Mouse (Mus musculus): ENCODE data around the gene Gm21983. TPM values are rescaled to one million over a fixed set of nuclear protein-coding genes. Genes with fewer than 3 reads are reported as not detected.
A peak's percentile ranks its signal among the peaks of the same experiment; 100 is the strongest.

The Gm21983 gene
- total and polyA plus RNA-seq, 3 experiments = not detected

- H3K4me3 ChIP-seq (ENCODE audit: low read depth, low read length) = no peak overlapping the region
Observed at GRCm38 (mm10) chr7:27192434-27192833, 11.5 kb upstream of the Gm21983 start.

DNA sequence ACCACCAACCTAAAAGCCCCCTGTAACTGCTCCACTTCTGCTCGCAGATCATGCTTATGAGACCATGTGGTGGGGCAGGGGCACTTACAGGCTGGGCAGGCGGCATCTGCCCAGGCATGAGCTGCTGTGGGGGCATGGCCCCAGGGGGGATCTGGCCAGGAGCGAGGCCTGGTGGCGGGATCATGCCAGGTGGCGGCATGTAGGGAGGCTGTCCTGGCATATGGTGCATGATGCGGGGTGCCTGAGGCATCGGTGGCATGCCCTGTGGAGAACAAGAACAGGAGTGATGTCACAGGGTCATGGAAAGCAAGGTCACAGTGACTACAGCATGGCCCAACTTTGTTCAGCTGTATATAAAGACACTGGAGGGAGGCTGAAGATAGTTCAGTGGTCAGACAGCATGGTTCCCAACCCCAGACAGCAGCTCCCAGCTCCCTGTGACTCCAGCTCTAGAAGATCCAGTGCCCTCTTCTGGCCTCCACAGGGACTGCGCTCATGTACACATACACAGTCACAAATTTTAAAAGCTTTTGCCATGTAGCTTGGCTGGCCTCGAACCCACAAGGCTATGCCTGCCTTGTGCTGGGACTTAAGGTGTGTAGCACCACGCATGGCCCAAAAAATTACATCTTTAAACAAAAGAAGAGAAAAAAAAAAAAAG, 8.5 kb upstream of the Gm21983 start:
- H3K4me3 ChIP-seq (ENCODE audit: low read depth, low read length) = no peak overlapping the region; the same call in 1 of the 2 replicates
- TF ChIP-seq CTCF (IDR thresholded peaks at IDR 0.05; ENCODE audit: low read depth, low read length) (peak; percentile 4; the same call in 1 of the 2 replicates), GATA1 (IDR thresholded peaks at IDR 0.05; ENCODE audit: borderline replicate concordance, low read length) (no peak)
- DNase-seq (ENCODE audit: low spot score) = no peak
- H3K27me3 ChIP-seq (ENCODE audit: insufficient read depth, low read length) = no peaks in the 10 kb centered on the region
- peaks cover 54% of the 10 kb centered on the region for H3K4me1 ChIP-seq (ENCODE audit: insufficient read depth, low read depth, low read length)
- no peaks in the 10 kb centered on the region for H3K9me3 ChIP-seq (replicated peaks)
- H3K36me3 ChIP-seq (replicated peaks) = peaks cover 98% of the 10 kb centered on the region
- ATAC-seq (ENCODE audit: extremely low read depth, insufficient number of reproducible peaks, low FRiP score, poor library complexity, severe bottlenecking) = no peak

More at GRCm38 (mm10) chr7:27192434-27192833, 11.5 kb upstream of the Gm21983 start:
- Histone ChIP-seq H3K9me3 (replicated peaks) (no peaks in the 10 kb centered on the region), H3K4me1 (ENCODE audit: insufficient read depth, low read depth, low read length) (peaks cover 57% of the 10 kb centered on the region), H3K36me3 (replicated peaks) (peaks cover 79% of the 10 kb centered on the region), H3K27me3 (ENCODE audit: insufficient read depth, low read length) (no peaks in the 10 kb centered on the region)
- TF ChIP-seq POLR2AphosphoS5 (IDR thresholded peaks at IDR 0.05; ENCODE audit: insufficient replicate concordance, low read depth, low read length) (no peak), GATA2 (IDR thresholded peaks at IDR 0.05; ENCODE audit: borderline replicate concordance, low read depth, low read length) (no peak), GATA1 (IDR thresholded peaks at IDR 0.05; ENCODE audit: borderline replicate concordance, low read length) (no peak), TAL1 (conservative IDR thresholded peaks at IDR 0.05; ENCODE audit: low read depth, low read length) (no peak), CTCF (IDR thresholded peaks at IDR 0.05; ENCODE audit: low read depth, low read length) (no peak)
- ATAC-seq (ENCODE audit: extremely low read depth, insufficient number of reproducible peaks, low FRiP score, poor library complexity, severe bottlenecking) (no peak), DNase-seq (ENCODE audit: low spot score) (no peak)

- Histone ChIP-seq H3K4me3 (ENCODE audit: low read depth, low read length) (no peak overlapping the region), H3K36me3 (replicated peaks) (peaks cover 93% of the 10 kb centered on the region), H3K9me3 (replicated peaks) (no peaks in the 10 kb centered on the region), H3K27me3 (ENCODE audit: insufficient read depth, low read length) (no peaks in the 10 kb centered on the region), H3K4me1 (ENCODE audit: insufficient read depth, low read depth, low read length) (peaks cover 29% of the 10 kb centered on the region)
- ATAC-seq (ENCODE audit: extremely low read depth, insufficient number of reproducible peaks, low FRiP score, poor library complexity, severe bottlenecking) (no peak), DNase-seq (ENCODE audit: low spot score) (no peak)
- TF ChIP-seq GATA2 (IDR thresholded peaks at IDR 0.05; ENCODE audit: borderline replicate concordance, low read depth, low read length) (no peak), POLR2AphosphoS5 (IDR thresholded peaks at IDR 0.05; ENCODE audit: insufficient replicate concordance, low read depth, low read length) (no peak), TAL1 (conservative IDR thresholded peaks at IDR 0.05; ENCODE audit: low read depth, low read length) (no peak), CTCF (IDR thresholded peaks at IDR 0.05; ENCODE audit: low read depth, low read length) (no peak), GATA1 (IDR thresholded peaks at IDR 0.05; ENCODE audit: borderline replicate concordance, low read length) (no peak)
Observed at GRCm38 (mm10) chr7:27185986-27186385, 5.1 kb upstream of the Gm21983 start.

GRCm38 (mm10) chr7:27184964-27185363, 4.1 kb upstream of the Gm21983 start:
- peak; percentile 28; the same call in 1 of the 2 replicates for ATAC-seq (ENCODE audit: extremely low read depth, insufficient number of reproducible peaks, low FRiP score, poor library complexity, severe bottlenecking)
- Histone ChIP-seq H3K4me3 (ENCODE audit: low read depth, low read length) (no peak overlapping the region), H3K36me3 (replicated peaks) (peaks cover 87% of the 10 kb centered on the region), H3K27me3 (ENCODE audit: insufficient read depth, low read length) (no peaks in the 10 kb centered on the region), H3K9me3 (replicated peaks) (no peaks in the 10 kb centered on the region), H3K4me1 (ENCODE audit: insufficient read depth, low read depth, low read length) (peaks cover 30% of the 10 kb centered on the region)
- DNase-seq (ENCODE audit: low spot score) = peak; percentile 35
- TF ChIP-seq CTCF (IDR thresholded peaks at IDR 0.05; ENCODE audit: low read depth, low read length) (peak; percentile 96), POLR2AphosphoS5 (IDR thresholded peaks at IDR 0.05; ENCODE audit: insufficient replicate concordance, low read depth, low read length) (no peak)

DNA sequence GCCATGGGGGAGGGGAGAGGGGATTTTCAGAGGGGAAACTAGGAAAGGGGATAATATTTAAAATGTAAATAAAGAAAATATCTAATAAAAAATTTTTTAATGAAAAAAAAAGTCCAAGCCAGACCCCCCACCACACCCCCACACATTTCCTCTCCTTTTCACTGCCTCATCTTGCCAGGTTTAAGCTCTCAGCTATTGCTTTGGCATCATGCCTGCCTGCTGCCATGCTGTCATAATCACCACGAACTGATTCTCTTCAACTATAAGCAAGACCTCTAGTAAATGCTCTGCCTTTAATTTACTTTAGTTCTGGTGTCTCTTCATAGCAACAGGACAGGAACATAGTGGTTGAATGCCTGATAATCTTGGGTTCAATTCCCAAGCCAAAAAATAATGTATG, 1.6 kb upstream of the Gm21983 start:
- Histone ChIP-seq H3K27me3 (ENCODE audit: insufficient read depth, low read length) (no peaks in the 10 kb centered on the region), H3K4me1 (ENCODE audit: insufficient read depth, low read depth, low read length) (peaks cover 35% of the 10 kb centered on the region), H3K4me3 (ENCODE audit: low read depth, low read length) (no peak overlapping the region), H3K9me3 (replicated peaks) (no peaks in the 10 kb centered on the region), H3K36me3 (replicated peaks) (peaks cover 63% of the 10 kb centered on the region)
- no peak for DNase-seq (ENCODE audit: low spot score)
- ATAC-seq (ENCODE audit: extremely low read depth, insufficient number of reproducible peaks, low FRiP score, poor library complexity, severe bottlenecking) = no peak
- TF ChIP-seq CTCF (IDR thresholded peaks at IDR 0.05; ENCODE audit: low read depth, low read length) = no peak
- TF ChIP-seq GATA2 (IDR thresholded peaks at IDR 0.05; ENCODE audit: borderline replicate concordance, low read depth, low read length) = no peak
- no peak for TF ChIP-seq GATA1 (IDR thresholded peaks at IDR 0.05; ENCODE audit: borderline replicate concordance, low read length)
- no peak for TF ChIP-seq POLR2AphosphoS5 (IDR thresholded peaks at IDR 0.05; ENCODE audit: insufficient replicate concordance, low read depth, low read length)
- no peak for TF ChIP-seq TAL1 (conservative IDR thresholded peaks at IDR 0.05; ENCODE audit: low read depth, low read length)

DNA sequence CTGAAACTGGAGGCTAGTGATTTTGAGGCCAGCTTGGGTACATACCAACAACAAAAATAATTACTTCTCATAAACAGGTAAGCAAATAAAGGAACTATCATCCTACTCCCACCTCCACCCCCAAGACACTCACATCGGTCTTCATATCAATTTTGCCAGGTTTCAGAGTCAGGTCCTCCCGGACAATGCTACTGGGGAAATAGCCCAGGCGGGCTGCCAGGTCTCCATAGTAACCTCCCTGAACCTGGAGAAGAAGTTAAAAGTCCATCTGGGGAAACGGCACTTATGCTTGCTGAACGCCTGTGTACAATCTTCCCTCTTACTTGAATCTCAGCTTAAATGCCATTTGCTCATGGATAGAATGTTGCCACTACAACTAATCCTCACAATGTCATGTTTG, 850 bp downstream of the Gm21983 start:
- DNase-seq (ENCODE audit: low spot score) = no peak
- Histone ChIP-seq H3K36me3 (replicated peaks) (peaks cover 48% of the 10 kb centered on the region), H3K4me3 (ENCODE audit: low read depth, low read length) (no peak overlapping the region), H3K9me3 (replicated peaks) (no peaks in the 10 kb centered on the region), H3K27me3 (ENCODE audit: insufficient read depth, low read length) (no peaks in the 10 kb centered on the region), H3K4me1 (ENCODE audit: insufficient read depth, low read depth, low read length) (peaks cover 33% of the 10 kb centered on the region)
- TF ChIP-seq TAL1 (conservative IDR thresholded peaks at IDR 0.05; ENCODE audit: low read depth, low read length) (no peak), CTCF (IDR thresholded peaks at IDR 0.05; ENCODE audit: low read depth, low read length) (no peak)
- ATAC-seq (ENCODE audit: extremely low read depth, insufficient number of reproducible peaks, low FRiP score, poor library complexity, severe bottlenecking) = no peak
